Mouse (Mus musculus): Measurements from ENCODE around the gene Pdxp. TPM values are rescaled to one million over a fixed set of nuclear protein-coding genes. Genes with fewer than 3 reads are reported as not detected.
"Not testable (repeated sequence)": the region's sequence is repeated elsewhere in the genome, so short reads cannot be mapped to it uniquely, and the experiment has no call there.

Gene Pdxp
- polyA plus RNA-seq, 1 experiment from 2014 or later: 21.9 TPM

DNA sequence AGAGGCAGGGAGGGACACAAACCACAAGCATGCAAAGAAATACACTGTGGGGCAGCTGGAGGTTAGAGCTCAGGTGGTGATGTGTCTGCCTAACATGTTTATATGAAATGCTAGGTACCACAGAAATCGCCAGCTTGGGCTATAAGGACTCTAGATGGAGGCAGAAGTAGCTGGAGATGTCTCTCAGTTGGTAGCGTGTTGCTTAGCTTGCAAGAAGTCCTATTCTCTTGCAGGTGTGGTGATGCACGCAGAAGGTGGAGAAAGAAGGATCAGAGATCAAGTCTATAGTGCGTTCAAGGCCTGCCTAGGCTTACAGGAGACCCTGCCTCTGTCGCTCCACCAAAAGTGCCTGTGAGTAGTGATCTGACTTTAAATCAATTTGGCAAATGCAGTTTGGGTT is 38.2 kb upstream of the Pdxp start:
- Histone ChIP-seq H3K27ac (ENCODE audit: low read depth) (peak overlapping the region; percentile 99), H3K9ac (peak overlapping the region; percentile 84; the same call in 1 of the 2 replicates), H3K4me2 (peak overlapping the region; percentile 78), H3K4me1 (ENCODE audit: insufficient read depth) (peaks cover 6% of the 10 kb centered on the region; the same call in 1 of the 2 replicates), H3K36me3 (ENCODE audit: insufficient read depth) (peaks cover 8% of the 10 kb centered on the region), H3K27me3 (ENCODE audit: insufficient read depth, low read length) (no peaks in the 10 kb centered on the region), H3K9me3 (ENCODE audit: low read depth, low read length) (no peaks in the 10 kb centered on the region), H3K4me3 (ENCODE audit: low read depth, low read length) (no peak overlapping the region)
- no peak for TF ChIP-seq CTCF (IDR thresholded peaks at IDR 0.05; ENCODE audit: low read depth)
- DNase-seq (no peak), ATAC-seq (ENCODE audit: insufficient read depth) (no peak)
- 64% methylated on average over 5 of the region's 5 CpGs for WGBS

DNA sequence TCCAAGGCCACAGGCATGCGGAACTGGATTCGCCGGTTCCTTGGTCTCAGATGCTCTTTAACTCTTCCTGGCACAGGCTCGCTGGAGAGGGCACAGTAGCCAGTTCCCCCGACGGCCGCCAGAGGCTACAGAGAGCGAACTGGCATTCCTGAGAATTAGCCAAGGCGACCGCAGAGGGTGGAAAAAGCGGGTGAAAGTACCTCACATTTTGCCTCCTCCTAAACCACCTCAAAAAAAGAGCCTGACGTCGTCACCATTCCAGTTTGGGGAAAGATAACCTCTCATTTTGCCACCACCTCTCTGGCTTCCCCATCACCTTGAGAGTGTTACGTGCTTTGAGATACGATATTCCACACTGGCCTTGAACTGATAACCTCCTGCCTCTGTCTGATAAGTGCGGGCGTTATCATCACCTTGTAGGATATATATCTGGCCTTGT is 37.4 kb upstream of the Pdxp start:
- peak; percentile 87 for TF ChIP-seq CTCF (IDR thresholded peaks at IDR 0.05; ENCODE audit: low read depth)
- Histone ChIP-seq H3K27me3 (ENCODE audit: insufficient read depth, low read length) (no peaks in the 10 kb centered on the region), H3K4me2 (peak overlapping the region; percentile 78), H3K9me3 (ENCODE audit: low read depth, low read length) (no peaks in the 10 kb centered on the region), H3K36me3 (ENCODE audit: insufficient read depth) (peaks cover 16% of the 10 kb centered on the region), H3K4me3 (ENCODE audit: low read depth, low read length) (peak overlapping the region; percentile 72), H3K9ac (peak overlapping the region; percentile 84), H3K27ac (ENCODE audit: low read depth) (peak overlapping the region; percentile 99), H3K4me1 (ENCODE audit: insufficient read depth) (peaks cover 6% of the 10 kb centered on the region; the same call in 1 of the 2 replicates)
- WGBS: under 1% methylated on average over 17 of the region's 17 CpGs
- peak; percentile 95 for DNase-seq
- peak; percentile 29 for ATAC-seq (ENCODE audit: insufficient read depth)

DNA sequence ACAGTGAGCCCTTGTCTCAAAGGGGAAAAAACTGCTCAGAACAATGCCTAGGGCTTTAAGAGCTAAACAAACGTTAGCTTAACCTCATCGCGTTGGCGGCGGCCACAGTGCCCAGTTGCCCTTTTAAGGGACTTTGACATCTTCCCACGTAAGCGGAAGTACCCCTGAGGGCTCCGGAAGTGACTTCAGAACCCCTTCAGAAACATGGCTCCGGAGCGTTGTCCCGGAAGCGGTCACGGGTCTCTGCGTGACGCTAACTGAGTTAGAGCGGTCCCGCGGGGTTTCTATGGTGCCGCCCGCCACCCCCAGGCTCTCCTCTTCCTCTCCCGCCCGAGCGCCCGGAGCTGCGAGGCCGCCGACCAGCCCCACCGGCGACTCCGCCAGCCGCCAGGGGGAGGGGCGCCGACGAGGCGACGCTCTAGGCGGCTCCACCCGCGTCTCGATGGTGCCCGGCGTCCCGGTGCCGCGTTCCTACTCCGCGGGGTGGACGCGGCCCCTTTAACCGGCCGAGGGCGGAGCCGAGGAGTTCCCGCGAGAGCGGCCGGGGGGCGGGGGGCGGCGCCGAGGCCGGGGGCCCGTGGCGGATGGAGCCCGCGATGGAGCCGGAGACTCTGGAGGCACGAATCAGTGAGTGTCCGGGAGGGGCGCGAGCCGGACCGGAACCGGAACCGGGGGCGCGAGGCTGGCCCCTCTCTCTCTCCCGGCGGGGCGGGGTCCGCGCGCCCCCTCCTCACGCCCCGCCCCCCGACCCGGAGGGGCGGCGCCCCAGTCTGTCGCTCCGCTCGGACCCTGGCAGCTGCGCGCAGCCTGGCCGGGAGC is 36.5 kb upstream of the Pdxp start, which contains the start of gene Gga1:
Gene Gga1, plus strand, starts transcription at position 200 of the 819 bp plus-strand sequence.
- H3K4me1 ChIP-seq (ENCODE audit: insufficient read depth): peaks cover 6% of the 10 kb centered on the region; the same call in 1 of the 2 replicates
- H3K4me3 ChIP-seq (ENCODE audit: low read depth, low read length): peak within 1 kb of the TSS; percentile 72
- H3K4me2 ChIP-seq: peak within 1 kb of the TSS; percentile 78
- H3K9ac ChIP-seq: peak within 1 kb of the TSS; percentile 84
- no peaks in the 10 kb centered on the region for H3K9me3 ChIP-seq (ENCODE audit: low read depth, low read length)
- ATAC-seq (ENCODE audit: insufficient read depth): peak; percentile 90
- no peak for TF ChIP-seq CTCF (IDR thresholded peaks at IDR 0.05; ENCODE audit: low read depth)
- H3K36me3 ChIP-seq (ENCODE audit: insufficient read depth): peaks cover 25% of the 10 kb centered on the region
- DNase-seq: peak; percentile 99
- WGBS: under 1% methylated on average over 51 of the region's 95 CpGs
- peak within 1 kb of the TSS; percentile 99 for H3K27ac ChIP-seq (ENCODE audit: low read depth)
- H3K27me3 ChIP-seq (ENCODE audit: insufficient read depth, low read length): no peaks in the 10 kb centered on the region

DNA sequence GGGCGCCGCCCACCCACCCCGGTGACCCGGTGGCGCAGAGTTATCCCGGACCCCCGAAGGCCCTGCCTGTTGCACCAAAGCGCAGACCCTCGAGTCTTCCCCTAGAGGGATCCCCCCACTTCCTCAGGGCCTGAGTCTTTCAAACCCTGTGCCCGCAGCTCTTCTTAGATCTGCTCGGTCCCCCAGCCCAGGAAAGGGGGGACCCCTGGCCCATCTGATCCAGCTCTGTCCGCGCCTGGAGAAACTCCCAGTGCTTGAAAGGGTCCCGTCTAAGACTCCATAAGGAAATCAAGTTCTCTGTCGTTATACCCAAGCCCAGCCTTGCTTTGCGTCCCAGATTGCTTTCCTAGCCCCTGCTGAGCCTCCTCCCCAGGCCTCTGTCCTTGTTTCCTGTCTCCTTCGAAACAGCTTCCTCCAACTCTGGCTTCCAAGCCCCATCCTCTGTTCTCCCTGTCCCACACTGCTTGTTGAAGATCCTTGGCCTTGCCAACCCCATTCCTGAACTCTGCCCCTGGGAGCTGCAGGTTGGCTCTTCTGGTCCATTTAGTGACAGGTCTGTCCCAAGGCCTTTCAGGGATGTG is 35.8 kb upstream of the Pdxp start:
- H3K4me2 ChIP-seq: peak overlapping the region; percentile 78
- no peaks in the 10 kb centered on the region for H3K27me3 ChIP-seq (ENCODE audit: insufficient read depth, low read length)
- peak overlapping the region; percentile 99 for H3K27ac ChIP-seq (ENCODE audit: low read depth)
- DNase-seq: peak; percentile 52
- no peak; the same call in 1 of the 2 replicates for TF ChIP-seq CTCF (IDR thresholded peaks at IDR 0.05; ENCODE audit: low read depth)
- peak overlapping the region; percentile 84 for H3K9ac ChIP-seq
- peak overlapping the region; percentile 72 for H3K4me3 ChIP-seq (ENCODE audit: low read depth, low read length)
- peaks cover 6% of the 10 kb centered on the region; the same call in 1 of the 2 replicates for H3K4me1 ChIP-seq (ENCODE audit: insufficient read depth)
- peaks cover 32% of the 10 kb centered on the region for H3K36me3 ChIP-seq (ENCODE audit: insufficient read depth)
- H3K9me3 ChIP-seq (ENCODE audit: low read depth, low read length): no peaks in the 10 kb centered on the region
- ATAC-seq (ENCODE audit: insufficient read depth): peak; percentile 1; the same call in 1 of the 2 replicates
- 1% methylated on average over 17 of the region's 17 CpGs for WGBS

DNA sequence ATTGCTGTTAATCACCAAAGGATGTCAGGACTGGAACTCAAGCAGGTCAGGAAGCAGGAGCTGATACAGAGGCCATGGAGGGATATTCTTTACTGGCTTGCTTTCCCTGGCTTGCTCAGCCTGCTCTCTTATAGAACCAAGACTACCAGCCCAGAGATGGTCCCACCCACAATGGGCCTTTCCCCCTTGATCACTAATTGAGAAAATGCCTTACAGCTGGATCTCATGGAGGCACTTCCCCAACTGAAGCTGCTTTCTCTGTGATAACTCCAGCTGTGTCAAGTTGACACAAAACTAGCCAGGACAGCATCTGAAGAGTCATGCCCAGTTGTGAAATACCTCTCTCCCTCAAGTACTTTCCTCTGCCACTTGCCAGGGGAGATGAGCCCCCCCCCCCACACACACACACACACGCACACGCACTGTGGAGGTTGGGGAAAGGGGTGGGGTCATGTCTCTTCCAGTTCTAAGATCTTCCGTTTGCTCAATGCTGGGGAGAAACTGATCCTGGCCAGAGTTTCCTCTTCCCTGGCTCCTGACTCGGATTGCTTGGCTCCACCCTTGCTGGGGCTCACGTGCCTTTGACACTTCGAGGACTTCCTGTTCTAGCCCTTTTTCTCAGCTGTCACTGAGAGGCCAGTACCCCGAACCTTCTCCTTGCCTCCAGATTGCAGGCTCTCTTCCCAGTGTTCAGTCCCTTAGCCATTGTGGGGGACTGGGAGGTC is 34.8 kb upstream of the Pdxp start:
- H3K9ac ChIP-seq: not testable (repeated sequence)
- peak; percentile 52 for DNase-seq

DNA sequence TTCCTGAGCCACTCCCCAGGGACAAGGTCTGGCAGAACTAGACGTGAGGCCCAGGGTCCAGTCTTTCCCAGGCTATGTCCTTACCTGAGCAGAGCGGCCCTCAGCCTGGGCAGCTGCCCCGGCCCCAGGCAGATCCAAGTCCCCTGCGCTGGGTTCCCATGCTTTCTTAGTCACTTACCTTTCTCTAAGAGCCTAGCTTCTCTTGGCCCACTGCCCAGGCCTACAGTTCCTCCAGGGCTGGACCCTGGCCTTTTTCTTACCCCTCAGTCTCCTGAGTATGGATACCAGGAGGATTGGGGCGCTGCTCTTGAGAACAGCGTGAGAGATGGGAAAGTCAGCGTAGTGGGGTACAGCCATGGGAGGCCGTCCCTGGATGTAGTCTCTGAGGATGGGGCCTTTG is 33.3 kb upstream of the Pdxp start:
- no peak overlapping the region for H3K27ac ChIP-seq (ENCODE audit: low read depth)
- no peak for TF ChIP-seq CTCF (IDR thresholded peaks at IDR 0.05; ENCODE audit: low read depth)
- no peak for ATAC-seq (ENCODE audit: insufficient read depth)
- H3K27me3 ChIP-seq (ENCODE audit: insufficient read depth, low read length): no peaks in the 10 kb centered on the region
- H3K9ac ChIP-seq: no peak overlapping the region
- 94% methylated on average over 8 of the region's 8 CpGs for WGBS
- peaks cover 55% of the 10 kb centered on the region for H3K36me3 ChIP-seq (ENCODE audit: insufficient read depth)
- DNase-seq: no peak
- H3K4me2 ChIP-seq: no peak overlapping the region
- H3K4me3 ChIP-seq (ENCODE audit: low read depth, low read length): no peak overlapping the region
- 0 out of 2 replicates have a peak, but pooled peaks cover 6% of the 10 kb centered on the region for H3K4me1 ChIP-seq (ENCODE audit: insufficient read depth)
- H3K9me3 ChIP-seq (ENCODE audit: low read depth, low read length): no peaks in the 10 kb centered on the region

More for the DNA sequence above, 34.8 kb upstream of the Pdxp start:
- H3K4me1 ChIP-seq (ENCODE audit: insufficient read depth); H3K27ac ChIP-seq (ENCODE audit: low read depth); H3K9me3 ChIP-seq (ENCODE audit: low read depth, low read length); H3K4me3 ChIP-seq (ENCODE audit: low read depth, low read length); ATAC-seq (ENCODE audit: insufficient read depth); H3K27me3 ChIP-seq (ENCODE audit: insufficient read depth, low read length): not testable (repeated sequence)
- WGBS: 24% methylated on average over 7 of the region's 7 CpGs
- Histone ChIP-seq H3K4me2 (peak overlapping the region; percentile 78; the same call in 1 of the 2 replicates), H3K36me3 (ENCODE audit: insufficient read depth) (peaks cover 42% of the 10 kb centered on the region)
